Mouse (Mus musculus): ENCODE results near the gene Dbr1.

- TF ChIP-seq CTCF (IDR thresholded peaks at IDR 0.05; ENCODE audit: extremely low read depth, insufficient read depth, low read length) = no peak
- no peak for TF ChIP-seq POLR2A (IDR thresholded peaks at IDR 0.05; ENCODE audit: extremely low read depth, insufficient read depth, low read length)
These were observed 16.1 kb upstream of the Dbr1 start for GRCm38 (mm10) chr9:99559557-99559904.
